Mouse (Mus musculus) brain, embryonic 14.5 days (tissue): Measurements from ENCODE around the gene Gm10282. TPM values are rescaled to one million over a fixed set of nuclear protein-coding genes. Genes with fewer than 3 reads are reported as not detected.

Experiments used
- DNase-seq: peaks from one replicate; pipeline ENCODE4 v3.0.0-alpha.2; 2011; ENCODE audit warnings: low read depth
- CTCF ChIP-seq: fragments of 200-500 bp; IDR thresholded peaks from 2 replicates; pipeline ENCODE4 v1.5.1; 2012; ENCODE audit warnings: inconsistent platforms, mild to moderate bottlenecking, moderate library complexity, borderline replicate concordance; ENCODE audit not compliant: insufficient read depth, insufficient read length; ENCODE audit errors: extremely low read depth
- POLR2A ChIP-seq: fragments of 200-500 bp; IDR thresholded peaks from 2 replicates; pipeline ENCODE4 v1.6.1; 2012; ENCODE audit warnings: mild to moderate bottlenecking, inconsistent platforms, borderline replicate concordance; ENCODE audit not compliant: poor library complexity, insufficient read depth, insufficient read length, severe bottlenecking; ENCODE audit errors: extremely low read depth
- polyA plus RNA-seq: library from polyadenylated mRNA; depleted of rRNA; stranded (reverse); fragments of >200 nt; gene quantifications from 2 replicates; pipeline ENCODE4 v1.2.3, GENCODE M21; 2012; rRNA removed

The Gm10282 gene
- polyA plus RNA-seq, result 11.5 and 14.3 TPM in 2 replicates

- DNase-seq, result no peak
- TF ChIP-seq POLR2A (no peak), CTCF (no peak)
Measured at GRCm38 (mm10) chr8:72305210-72305905, at the start of gene Gm10282. Gene Gm10282 (minus strand): TSS chr8:72305260.

DNA sequence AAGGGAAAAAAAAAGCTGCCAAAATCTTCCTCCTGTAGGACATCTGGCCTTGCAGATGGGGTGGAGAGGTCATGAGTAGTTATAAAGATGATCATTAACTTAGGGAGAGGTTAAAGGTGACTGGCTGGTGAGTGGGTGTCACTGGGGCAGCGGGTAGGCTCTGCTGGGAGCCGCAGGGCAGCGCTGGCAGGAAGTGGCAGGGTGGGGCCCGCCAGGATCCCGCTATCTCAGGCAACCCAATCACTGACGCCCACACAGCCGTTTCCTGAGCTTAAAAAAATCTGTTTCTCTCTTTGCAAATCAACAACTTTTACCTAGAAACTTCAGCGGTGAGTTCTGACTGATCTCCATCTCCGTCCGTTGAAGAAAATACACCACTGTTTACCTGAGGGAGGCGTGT, 49.2 kb upstream of the Gm10282 start:
- DNase-seq, result no peak
- TF ChIP-seq CTCF (no peak), POLR2A (no peak)

DNA sequence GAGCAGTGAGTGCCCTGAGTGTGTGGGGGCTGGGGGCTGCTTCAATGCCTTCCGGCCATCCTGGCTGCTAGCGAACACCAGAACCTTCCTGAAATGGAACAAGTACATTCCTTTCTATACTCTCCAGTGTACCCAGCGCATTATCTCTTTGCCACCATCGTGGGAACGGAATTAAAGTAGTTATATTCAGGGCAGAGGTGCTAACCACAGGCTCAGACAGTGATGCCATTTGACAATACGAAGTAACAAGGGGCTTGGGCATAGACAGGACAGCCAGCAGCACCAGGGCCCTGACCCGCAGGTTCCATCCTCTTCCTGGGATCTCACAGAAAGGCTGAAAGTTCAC, 48.6 kb upstream of the Gm10282 start:
- TF ChIP-seq POLR2A (no peak), CTCF (no peak)
- no peak for DNase-seq

DNA sequence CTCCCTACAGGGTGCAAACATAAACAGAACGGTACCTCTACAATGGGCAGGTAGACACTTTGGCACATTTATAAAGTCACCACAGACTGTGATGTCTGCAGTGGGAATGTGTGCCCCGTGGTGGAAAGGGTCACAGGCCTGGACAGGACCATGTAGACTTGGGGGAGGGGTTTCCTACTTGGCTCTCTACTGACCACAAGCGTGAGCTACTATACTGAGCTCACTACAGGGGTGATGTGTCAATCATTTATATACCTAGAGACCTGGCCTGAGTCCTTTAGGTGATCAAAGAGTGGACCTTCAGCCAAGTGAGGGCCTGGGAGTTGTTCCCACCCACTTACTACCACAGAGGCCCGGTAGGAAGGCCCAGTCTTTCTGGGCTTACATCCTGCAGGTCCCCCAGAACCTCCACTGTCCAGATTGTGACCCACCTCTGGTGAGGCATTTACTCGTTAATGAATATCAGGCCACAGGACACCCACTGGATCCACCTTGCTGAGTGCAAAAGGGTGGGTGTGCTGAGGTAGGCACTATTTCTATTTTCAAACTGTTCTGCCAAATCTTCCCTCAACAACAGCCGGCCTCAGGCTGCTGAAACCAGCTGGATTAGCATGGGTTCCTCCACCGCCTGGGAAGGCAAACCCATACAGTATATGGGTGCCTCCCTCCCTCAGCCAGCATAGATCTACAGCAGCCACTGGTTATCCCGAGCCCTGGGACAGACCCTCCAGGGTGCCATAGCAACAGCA, 48.1 kb upstream of the Gm10282 start:
- TF ChIP-seq POLR2A, result no peak
- no peak for TF ChIP-seq CTCF
- DNase-seq, result peak; percentile 11

GRCm38 (mm10) chr8:72351405-72352005, 46.4 kb upstream of the Gm10282 start:
- TF ChIP-seq POLR2A (no peak), CTCF (no peak)
- no peak for DNase-seq

DNA sequence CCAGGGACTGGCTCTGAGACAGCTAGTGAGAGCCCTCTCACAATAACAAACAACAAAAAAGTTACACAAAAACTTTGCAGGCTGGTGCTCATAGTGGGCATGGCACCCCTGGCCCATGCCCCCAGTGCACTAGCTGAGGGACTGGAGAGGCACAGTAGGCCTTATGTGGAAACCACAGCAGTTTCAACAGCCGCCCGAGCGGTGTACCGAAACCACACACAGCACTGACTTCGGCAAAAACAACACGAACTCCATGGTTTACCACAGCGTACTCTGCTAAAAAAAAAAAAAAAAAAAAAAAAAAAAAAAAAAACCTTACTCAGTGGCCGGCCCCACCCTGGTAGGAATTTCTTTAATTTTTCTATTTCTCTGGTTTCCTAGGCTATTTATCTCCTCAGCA, 45.7 kb upstream of the Gm10282 start:
- no peak for DNase-seq
- TF ChIP-seq CTCF (no peak), POLR2A (no peak)

DNA sequence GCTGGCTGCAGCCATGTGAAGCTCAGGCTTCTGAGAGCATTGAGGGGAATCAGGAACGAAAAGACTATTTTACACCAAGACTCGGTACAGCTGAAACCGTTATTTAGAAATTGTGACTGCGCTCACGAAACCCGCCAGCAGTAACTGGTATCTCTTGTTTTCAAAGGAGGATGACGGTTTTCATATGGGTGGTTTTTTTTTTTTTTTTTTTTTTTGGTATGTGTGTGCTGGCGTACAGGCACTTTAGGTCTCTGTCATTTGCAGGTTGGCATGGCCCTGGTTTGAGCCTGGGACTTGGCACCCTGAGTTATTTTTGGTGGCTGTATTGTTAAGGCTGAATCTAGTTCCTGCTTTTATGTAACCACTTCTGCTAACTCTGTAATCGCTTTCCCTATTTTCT, 44.8 kb upstream of the Gm10282 start:
- TF ChIP-seq POLR2A (no peak), CTCF (no peak)
- DNase-seq, result no peak

DNA sequence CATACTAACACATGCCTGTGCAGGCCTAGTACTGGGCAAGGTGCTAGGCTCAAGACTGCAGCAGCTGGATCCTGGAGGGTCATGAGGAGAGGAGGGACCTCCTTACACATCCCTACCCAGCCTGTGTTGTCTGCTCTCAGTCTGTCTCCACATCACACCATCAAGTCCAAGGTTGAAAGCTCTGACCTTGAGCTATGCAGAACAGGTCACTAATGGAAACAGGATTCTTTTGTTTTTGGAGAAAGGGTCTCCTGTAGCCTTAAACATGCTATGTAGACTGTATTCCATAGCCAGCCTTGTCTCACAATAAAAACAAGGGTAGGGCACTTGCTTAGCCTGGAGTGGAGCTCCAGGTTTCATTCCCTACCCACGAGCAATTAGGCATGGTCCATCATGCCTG, 43.9 kb upstream of the Gm10282 start:
- no peak for TF ChIP-seq POLR2A
- no peak for TF ChIP-seq CTCF

GRCm38 (mm10) chr8:72348114-72348513, 43.1 kb upstream of the Gm10282 start:
- TF ChIP-seq CTCF (no peak), POLR2A (no peak)
- DNase-seq, result no peak

More for the DNA sequence above, 43.9 kb upstream of the Gm10282 start:
- DNase-seq, result no peak

GRCm38 (mm10) chr8:72347553-72347952, 42.5 kb upstream of the Gm10282 start:
- TF ChIP-seq POLR2A (no peak), CTCF (no peak)
- no peak for DNase-seq

DNA sequence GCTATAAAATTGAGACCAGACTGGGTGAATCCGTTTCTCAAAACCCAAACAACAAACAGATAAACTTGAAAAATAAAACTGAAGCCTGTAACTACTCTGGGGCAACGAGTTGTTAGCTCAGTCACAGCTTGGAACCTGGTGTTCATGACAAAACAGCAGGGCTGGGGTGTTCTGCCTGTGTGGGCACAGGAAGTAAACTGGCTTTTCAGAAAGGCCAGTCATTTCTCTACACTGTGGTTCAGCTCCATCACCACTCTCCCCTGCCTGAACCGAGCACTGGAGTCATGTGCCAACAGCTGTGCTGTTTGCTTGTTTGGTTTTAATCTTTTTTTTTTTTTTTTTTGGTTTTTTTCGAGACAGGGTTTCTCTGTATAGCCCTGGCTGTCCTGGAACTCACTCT, 38.7 kb upstream of the Gm10282 start:
- no peak for DNase-seq
- TF ChIP-seq CTCF, result no peak
- TF ChIP-seq POLR2A, result no peak

DNA sequence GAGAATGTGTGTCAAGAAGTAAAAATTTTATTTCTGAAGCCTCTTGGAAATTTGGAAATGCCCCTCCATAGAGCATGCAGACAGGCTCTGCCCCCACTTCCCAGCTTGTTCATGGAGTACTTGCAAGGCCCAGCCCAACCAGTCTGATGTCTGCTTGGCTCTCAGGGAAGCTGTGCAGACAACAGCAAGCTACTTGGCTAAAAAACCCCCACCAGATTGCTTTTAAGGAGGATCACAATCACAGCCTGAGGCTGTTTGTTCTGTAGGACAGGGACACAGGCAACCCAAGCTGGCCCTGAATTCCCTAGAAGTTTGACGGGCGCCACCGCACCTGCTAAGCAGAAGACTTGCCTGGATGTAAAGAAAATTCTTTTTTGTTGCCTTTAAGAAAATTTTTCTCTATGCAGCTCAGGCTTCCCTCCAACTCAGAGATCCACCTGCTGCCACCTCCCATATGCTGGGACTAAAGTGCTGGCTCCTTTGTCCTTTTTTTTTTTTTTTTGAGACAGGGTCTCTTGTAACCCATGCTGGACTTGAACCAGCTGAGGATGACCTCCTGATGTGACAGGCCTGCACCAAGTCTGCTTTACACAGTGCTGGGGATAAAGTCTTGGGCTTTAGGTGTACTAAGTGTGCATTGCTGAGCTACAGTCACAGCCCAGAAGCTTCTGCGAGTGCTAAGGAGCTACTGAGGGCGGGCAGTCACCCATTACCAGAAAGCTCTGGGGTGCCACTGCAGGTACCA, 37.7 kb upstream of the Gm10282 start:
- TF ChIP-seq POLR2A, result no peak
- peak; percentile 20 for DNase-seq

GRCm38 (mm10) chr8:72337034-72337433, 32.0 kb upstream of the Gm10282 start:
- DNase-seq, result no peak
- no peak for TF ChIP-seq CTCF
- no peak for TF ChIP-seq POLR2A

- TF ChIP-seq CTCF (no peak), POLR2A (no peak)
- DNase-seq, result no peak
Measured at GRCm38 (mm10) chr8:72336273-72336672, 31.2 kb upstream of the Gm10282 start.

DNA sequence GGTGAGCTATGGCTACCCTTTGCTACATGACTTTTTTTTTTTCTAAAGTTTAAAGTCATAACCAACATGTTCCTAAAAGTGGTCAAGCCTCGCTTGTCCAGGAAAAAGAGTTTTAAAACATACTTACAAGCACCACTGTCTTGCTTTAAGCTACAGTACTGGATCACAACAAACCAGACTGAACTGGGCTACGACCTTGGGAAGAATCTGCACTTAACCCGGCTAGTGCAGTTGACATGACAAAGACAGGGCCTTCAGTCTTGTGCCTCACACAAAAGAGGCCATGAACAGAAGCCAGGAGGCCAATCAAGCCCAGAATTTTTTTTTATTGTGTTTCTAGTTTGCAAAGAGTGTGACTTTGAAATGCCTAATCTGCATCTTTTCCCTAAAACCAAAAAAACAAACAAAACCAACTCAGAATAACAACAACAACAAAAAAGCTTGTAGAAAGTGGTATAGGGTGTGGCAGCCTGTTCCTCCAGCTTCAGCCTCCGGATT, 29.1 kb upstream of the Gm10282 start:
- DNase-seq, result no peak
- TF ChIP-seq CTCF, result no peak
- no peak for TF ChIP-seq POLR2A
